Mouse (Mus musculus) leukemia stem cell, adult 10-12 weeks (primary cell): ENCODE measurements around the gene Ess2. TPM values are rescaled to one million over a fixed set of nuclear protein-coding genes. Genes with fewer than 3 reads are reported as not detected.

Experiments used
- polyA plus RNA-seq: library from polyadenylated mRNA; stranded (reverse); fragments of >175 nt; gene quantifications from 2 replicates; pipeline ENCODE4 v1.2.3, GENCODE M21; 2012; ENCODE audit warnings: low replicate concordance

Gene Ess2
- polyA plus RNA-seq = 27.5 and 28.2 TPM in 2 replicates

GRCm38 (mm10) chr16:17911052-17911595 lies at the start of gene Ess2:
Gene Ess2, minus strand, starts transcription at chr16:17911348.

DNA sequence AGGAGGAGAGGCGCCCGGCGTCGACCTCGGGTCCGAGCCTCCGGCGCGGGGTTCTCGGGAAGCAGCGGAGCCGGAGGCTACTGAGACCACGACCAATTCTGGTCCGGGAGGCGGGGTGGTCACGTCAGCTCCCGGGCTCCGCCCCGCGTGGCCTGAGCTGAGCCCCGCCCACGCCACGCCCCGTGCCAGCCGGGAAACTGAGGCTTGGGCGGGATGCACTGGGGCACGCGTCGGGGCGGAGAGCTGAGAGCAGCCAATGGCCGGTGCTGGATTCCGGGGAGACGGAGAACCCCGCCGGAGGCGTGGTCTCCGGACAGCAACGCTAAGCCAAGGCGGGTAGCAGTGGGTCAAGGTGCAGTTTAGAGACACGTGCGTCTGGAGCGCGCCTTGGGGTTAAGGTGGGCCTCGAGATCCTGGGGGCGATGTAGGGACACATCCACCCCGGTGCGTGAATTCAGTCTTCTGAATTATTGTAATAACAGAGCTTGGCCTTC lies 17.0 kb upstream of the Ess2 start, which contains the start of gene Slc25a1:
TSS of gene Slc25a1 (minus strand) at position 133 of the 494 bp plus-strand sequence.

DNA sequence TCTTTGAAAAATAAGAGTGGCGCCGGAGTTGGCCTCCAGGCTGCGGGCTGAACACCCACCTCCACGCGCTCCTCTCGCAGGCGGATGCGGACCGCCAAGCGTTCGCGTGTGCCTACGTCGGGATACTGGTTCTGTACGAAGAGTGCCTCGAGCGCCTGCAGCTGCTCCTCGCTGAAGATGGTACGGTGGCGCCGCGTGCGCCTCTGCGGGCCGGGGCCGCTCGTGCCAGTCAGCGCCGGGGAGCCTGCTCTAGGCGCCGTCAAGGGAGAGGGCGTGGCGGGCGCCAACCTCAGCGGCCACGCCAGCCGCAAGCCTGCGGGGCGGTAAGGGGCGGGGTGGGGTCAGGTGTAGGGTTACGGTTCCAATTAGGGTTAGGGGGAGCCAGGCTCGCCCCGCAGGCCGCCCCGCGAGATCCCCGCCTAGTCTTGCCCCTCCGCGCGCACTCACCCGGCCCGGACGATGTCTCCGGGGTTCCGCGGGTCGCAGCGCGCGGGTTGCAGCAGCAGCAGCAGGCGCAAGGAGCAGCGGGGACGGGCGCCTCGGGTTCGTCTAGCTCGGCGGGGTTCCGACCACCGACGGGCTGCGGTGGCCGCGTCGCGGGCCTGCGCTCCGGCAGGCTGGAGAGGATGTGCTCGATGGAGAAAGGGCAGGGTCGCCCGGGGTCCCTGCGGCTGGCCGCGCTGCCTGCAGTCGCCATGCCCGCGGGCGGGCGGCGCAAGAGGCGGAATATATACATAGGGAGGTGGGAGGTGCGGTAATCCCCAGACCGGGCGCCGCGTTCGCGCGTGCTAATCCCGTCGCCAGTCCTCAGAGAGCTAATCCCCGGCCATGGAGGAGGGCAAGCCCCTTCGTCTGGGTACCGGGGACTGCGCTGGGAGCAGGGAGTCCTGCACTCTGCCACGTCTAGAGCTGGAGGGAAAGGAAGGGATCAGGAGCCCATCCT lies 3.4 kb upstream of the Ess2 start, which contains the start of gene Gsc2:
TSS of gene Gsc2 (minus strand) at position 753 of the 943 bp plus-strand sequence.

DNA sequence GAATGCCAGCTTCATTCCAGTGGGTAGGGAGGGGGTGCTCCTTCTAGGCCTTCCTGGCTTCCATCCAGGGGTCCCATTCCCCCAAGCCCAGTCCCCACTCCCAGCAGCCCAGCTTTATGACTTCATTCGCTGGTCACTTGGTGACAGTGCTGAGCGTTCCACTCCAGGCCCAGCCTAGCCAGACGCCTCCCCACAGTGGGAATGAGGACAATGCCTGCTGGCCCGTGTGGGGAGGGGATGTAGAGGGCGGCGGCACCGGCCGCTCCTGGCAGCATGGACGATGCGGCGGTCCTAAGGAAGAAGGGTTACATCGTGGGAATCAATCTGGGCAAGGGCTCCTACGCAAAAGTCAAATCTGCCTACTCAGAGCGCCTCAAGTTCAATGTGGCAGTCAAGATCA lies 12.7 kb downstream of the Ess2 start, which contains the start of the genes Dgcr2 and Tssk2:
TSS of gene Dgcr2 (minus strand) at position 101 of the 400 bp plus-strand sequence.
TSS of gene Tssk2 (plus strand) at position 176 of the 400 bp plus-strand sequence.

GRCm38 (mm10) chr16:17893923-17894322 lies 17.2 kb downstream of the Ess2 start, which contains the start of gene Tssk1:
Gene Tssk1, plus strand, starts transcription at chr16:17894223.

DNA sequence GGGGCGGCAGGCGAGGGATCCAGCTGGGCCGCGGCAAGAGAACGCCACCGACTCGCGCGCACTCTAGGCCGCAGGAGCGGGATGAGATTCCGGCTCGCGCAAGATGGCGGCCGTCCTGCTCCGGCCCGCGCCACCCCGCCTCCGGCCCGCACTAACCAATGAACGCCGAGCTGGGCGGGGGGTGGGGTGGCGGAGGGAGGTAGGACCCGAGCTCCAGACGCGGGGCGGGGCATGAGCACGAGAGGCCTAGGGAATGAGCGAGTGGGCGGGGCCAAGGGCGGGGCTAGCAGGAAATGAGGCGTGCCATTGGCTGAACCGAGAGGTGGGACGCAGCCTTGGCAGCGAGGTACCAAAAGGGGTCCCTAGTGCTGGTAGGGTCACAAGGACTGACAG lies 19.6 kb downstream of the Ess2 start, which contains the start of gene Gm20518:
TSS of gene Gm20518 (minus strand) at position 105 of the 393 bp plus-strand sequence.

Other genes with a start within 250 kb of the Ess2 start
- 147 and 310 TPM in 2 replicates for gene Med15, start 178.5 kb downstream of the Ess2 start, polyA plus RNA-seq
- gene Klhl22, start 151.7 kb downstream of the Ess2 start, polyA plus RNA-seq = 2.3 and 30.3 TPM in 2 replicates
- 3.8 and 4.0 TPM in 2 replicates for gene Scarf2, start 114.1 kb downstream of the Ess2 start, polyA plus RNA-seq
- gene B830017H08Rik, start 78.2 kb downstream of the Ess2 start, polyA plus RNA-seq = not detected in 2 replicates
- 1.8 and 5.4 TPM in 2 replicates for gene Car15, start 73.0 kb downstream of the Ess2 start, polyA plus RNA-seq
- 0.57 and 0.79 TPM in 2 replicates for gene Gm20518, start 19.7 kb downstream of the Ess2 start, polyA plus RNA-seq
- gene Tssk1, start 17.1 kb downstream of the Ess2 start, polyA plus RNA-seq = not detected in 2 replicates
- gene Dgcr2, start 12.8 kb downstream of the Ess2 start, polyA plus RNA-seq = 15.8 and 23.2 TPM in 2 replicates
- 0.12 TPM in 1 of 2 replicates, not detected in the other for gene Tssk2, start 12.7 kb downstream of the Ess2 start, polyA plus RNA-seq
- not detected in 2 replicates for gene Gsc2, start 3.7 kb upstream of the Ess2 start, polyA plus RNA-seq
- gene Slc25a1, start 16.9 kb upstream of the Ess2 start, polyA plus RNA-seq = 152 and 236 TPM in 2 replicates
- gene Vpreb2, start 69.1 kb upstream of the Ess2 start, polyA plus RNA-seq = not detected in 2 replicates
- 26.8 and 39.3 TPM in 2 replicates for gene Dgcr6, start 141.5 kb upstream of the Ess2 start, polyA plus RNA-seq
- 1.9 and 2.1 TPM in 2 replicates for gene Prodh, start 178.9 kb upstream of the Ess2 start, polyA plus RNA-seq
- gene Rtn4r, start 216.3 kb upstream of the Ess2 start, polyA plus RNA-seq = 0.93 and 1.7 TPM in 2 replicates